Mouse (Mus musculus): Measurements from ENCODE around the gene Mthfd2.

DNA sequence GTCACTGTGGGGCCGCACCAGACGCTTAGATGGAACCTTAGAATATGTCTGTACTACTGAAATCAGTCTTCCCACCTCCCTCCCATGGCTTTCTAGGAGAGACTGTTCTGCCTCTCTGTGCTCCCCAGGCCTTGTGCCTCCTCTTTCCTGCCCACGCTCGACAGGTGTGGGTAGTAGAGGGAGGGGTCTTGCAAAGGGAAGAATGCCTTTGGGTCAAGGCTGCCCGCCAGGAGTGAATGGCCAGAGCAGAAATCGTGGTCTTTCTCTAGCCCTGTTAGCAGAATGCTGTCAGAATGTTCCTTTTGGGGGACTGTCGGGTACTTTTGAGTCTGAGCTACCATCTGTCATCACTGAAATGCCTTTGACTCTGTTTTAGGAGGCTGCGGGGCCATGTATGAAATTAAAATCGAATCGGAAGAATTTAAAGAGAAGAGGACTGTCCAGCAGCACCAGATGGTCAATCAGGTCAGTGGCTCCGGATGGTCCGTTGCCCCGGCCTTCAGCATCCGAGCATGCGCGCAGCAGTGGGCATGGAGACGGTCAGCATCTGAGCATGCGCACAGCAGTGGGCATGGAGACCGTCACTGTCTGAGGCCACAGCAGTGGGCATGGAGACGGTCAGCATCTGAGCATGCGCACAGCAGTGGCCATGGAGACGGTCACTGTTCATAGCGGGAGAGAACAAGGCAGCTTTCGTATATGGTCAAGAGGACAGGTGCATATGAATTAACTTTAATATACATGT lies 27.1 kb upstream of the Mthfd2 start:
- TF ChIP-seq CTCF (IDR thresholded peaks at IDR 0.05; ENCODE audit: extremely low read depth, insufficient read depth, low read length) (no peak), POLR2A (IDR thresholded peaks at IDR 0.05; ENCODE audit: extremely low read depth, insufficient read depth, low read length) (no peak)

All from cortical plate, adult 2 months (tissue).